Mouse (Mus musculus) forebrain, embryonic 11.5 days (tissue): ENCODE data around the gene Shf. TPM values are rescaled to one million over a fixed set of nuclear protein-coding genes. Genes with fewer than 3 reads are reported as not detected.

Experiments used
- ATAC-seq: fragments of 200-750 bp; cut with Nextera tagmentation; replicated peaks from 2 replicates; pipeline ENCODE4 v1.8.0; 2017; ENCODE audit warnings: moderate TSS enrichment; ENCODE audit not compliant: low FRiP score
- DNase-seq: peaks from one replicate; pipeline ENCODE4 v3.0.0-alpha.2; 2017; ENCODE audit warnings: low spot score
- H3K27ac ChIP-seq: fragments of 300-500 bp; sonication (generic); 2 replicates; pipeline ENCODE4 v1.5.1; 2014; ENCODE audit warnings: low read depth, low read length
- H3K27me3 ChIP-seq: fragments of 300-500 bp; sonication (generic); 2 replicates; pipeline ENCODE4 v1.6.1; 2014; ENCODE audit warnings: mild to moderate bottlenecking, low read length, mixed read lengths; ENCODE audit not compliant: control insufficient read depth, insufficient read depth
- H3K36me3 ChIP-seq: fragments of 300-500 bp; sonication (generic); 2 replicates; pipeline ENCODE4 v1.6.1; 2014; ENCODE audit warnings: mild to moderate bottlenecking, low read length, moderate library complexity, mixed read lengths; ENCODE audit not compliant: control insufficient read depth, insufficient read depth
- H3K4me1 ChIP-seq: fragments of 300-500 bp; sonication (generic); replicated peaks from 2 replicates; pipeline ENCODE4 v1.6.1; 2014; ENCODE audit warnings: low read length, mixed read lengths; ENCODE audit not compliant: control insufficient read depth, insufficient read depth
- H3K4me2 ChIP-seq: fragments of 300-500 bp; sonication (generic); 2 replicates; pipeline ENCODE4 v1.6.1; 2014; ENCODE audit warnings: low read depth, mild to moderate bottlenecking, low read length, moderate library complexity, mixed read lengths; ENCODE audit not compliant: severe bottlenecking
- H3K4me3 ChIP-seq: fragments of 300-500 bp; sonication (generic); 2 replicates; pipeline ENCODE4 v1.5.1; 2014; ENCODE audit warnings: low read depth, low read length
- H3K9ac ChIP-seq: fragments of 300-500 bp; sonication (generic); 2 replicates; pipeline ENCODE4 v1.6.1; 2014; ENCODE audit warnings: low read length
- H3K9me3 ChIP-seq: fragments of 300-500 bp; sonication (generic); 2 replicates; pipeline ENCODE4 v1.6.1; 2016; ENCODE audit warnings: low read length, mixed read lengths; ENCODE audit not compliant: control insufficient read depth
- WGBS: fragments of 180-500 bp; shearing (Covaris S2); extraction: QIAGEN DNeasy Blood & Tissue Kit; methylation state at CpG from one replicate; pipeline ENCODE4 v1.1.7; 2014; 5-methylcytosine and 5-hydroxymethylcytosine counted together
- polyA plus RNA-seq: library from polyadenylated mRNA; unstranded; fragments of >200 nt; fragmentation: Nextera tagmentation; extraction: Ambion mirVana; gene quantifications from 2 replicates; pipeline ENCODE4 v1.2.1, GENCODE M21; 2014

Gene Shf
- polyA plus RNA-seq, 1 experiment from 2014 or later: 5.2 TPM

DNA sequence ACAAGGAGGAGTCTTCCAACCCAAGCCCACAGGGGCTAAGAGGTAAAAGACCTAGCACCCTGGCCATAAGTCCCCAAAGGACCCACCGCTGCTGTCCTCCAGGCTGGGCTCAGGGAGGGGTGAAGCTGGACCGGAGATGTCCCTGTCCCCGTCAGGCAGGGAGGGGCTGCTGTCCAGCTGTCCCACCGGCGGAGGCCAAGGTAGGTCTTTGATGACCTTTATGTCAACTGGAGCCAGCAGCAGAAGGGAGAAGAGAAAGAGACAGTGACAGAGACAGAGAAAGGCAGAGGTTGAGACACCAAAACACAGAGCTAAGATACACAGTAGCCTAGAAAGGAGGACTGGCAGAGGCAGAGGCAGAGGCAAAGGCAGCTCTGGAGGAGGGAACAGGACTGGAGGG, 13.6 kb downstream of the Shf start:
- Histone ChIP-seq H3K36me3 (no peaks in the 10 kb centered on the region; the same call in 1 of the 2 replicates), H3K9ac (no peak overlapping the region), H3K4me2 (no peak overlapping the region), H3K27ac (no peak overlapping the region), H3K4me1 (peaks cover 22% of the 10 kb centered on the region), H3K4me3 (no peak overlapping the region), H3K27me3 (no peaks in the 10 kb centered on the region), H3K9me3 (no peaks in the 10 kb centered on the region)
- DNase-seq: no peak
- no peak for ATAC-seq
- 86% methylated on average over 5 of the region's 5 CpGs for WGBS

DNA sequence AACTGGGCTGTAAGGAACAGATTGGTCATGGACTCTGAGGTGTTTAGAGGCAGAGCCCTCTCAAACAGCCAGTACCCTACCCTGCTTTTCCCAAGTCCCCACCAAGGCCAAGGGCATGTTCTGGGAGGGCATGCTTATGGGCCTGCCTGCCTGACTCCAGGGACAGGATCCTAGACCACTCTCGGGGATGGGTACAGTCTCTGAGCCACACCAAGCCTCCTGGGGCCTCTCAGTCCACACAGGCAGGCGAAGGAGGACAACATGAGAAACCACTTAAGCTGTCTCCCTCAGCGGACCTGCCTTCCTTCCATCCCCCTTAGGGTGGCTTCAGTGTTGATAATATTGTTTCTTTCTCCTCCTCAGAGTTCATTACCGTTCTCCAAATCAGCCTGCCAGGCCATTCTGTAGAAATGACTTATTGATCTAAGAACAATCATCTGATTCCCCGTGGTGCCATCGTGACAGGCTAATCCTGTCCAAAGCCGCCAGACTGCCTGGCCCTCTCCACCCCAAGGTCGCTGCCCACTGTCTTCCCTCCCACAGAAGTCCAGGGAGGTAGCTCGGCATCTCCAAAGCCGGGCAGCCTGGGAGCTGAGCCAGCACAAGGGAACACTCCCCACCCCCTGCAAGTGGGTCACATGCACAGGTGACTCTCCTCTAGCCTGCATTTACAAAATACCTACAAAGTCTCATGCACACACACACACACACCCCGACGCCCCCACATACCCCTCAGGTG, 14.6 kb downstream of the Shf start:
- ATAC-seq: no peak
- Histone ChIP-seq H3K9me3 (no peaks in the 10 kb centered on the region), H3K4me3 (no peak overlapping the region), H3K4me1 (peaks cover 26% of the 10 kb centered on the region), H3K4me2 (no peak overlapping the region), H3K27me3 (no peaks in the 10 kb centered on the region), H3K9ac (no peak overlapping the region), H3K36me3 (no peaks in the 10 kb centered on the region; the same call in 1 of the 2 replicates), H3K27ac (no peak overlapping the region)
- WGBS: 67% methylated on average over 12 of the region's 12 CpGs
- DNase-seq: no peak

DNA sequence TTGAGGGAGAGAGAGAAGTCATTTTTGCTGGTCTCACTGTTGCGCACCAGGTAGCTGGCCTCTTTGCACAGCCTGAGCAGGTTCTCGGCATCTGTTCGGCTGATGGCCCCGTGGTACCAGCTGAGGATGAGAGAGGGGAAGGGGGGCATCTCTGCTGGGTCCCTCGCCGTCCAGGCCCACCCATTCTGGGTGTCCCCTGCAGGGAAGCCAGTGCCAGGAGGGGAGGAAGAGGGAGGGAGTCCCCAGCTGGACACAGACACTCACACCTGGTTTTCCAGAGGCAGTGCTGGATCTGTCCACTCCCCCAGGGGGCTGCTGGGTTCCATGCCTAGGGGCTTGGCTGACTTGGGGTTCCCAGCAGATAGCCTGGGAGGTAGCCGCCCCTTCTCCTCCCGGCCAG, 15.2 kb downstream of the Shf start:
- H3K27me3 ChIP-seq: no peaks in the 10 kb centered on the region
- no peaks in the 10 kb centered on the region for H3K36me3 ChIP-seq
- H3K27ac ChIP-seq: no peak overlapping the region
- H3K9ac ChIP-seq: no peak overlapping the region
- no peak overlapping the region for H3K4me2 ChIP-seq
- ATAC-seq (no peak), DNase-seq (no peak)
- H3K9me3 ChIP-seq: no peaks in the 10 kb centered on the region
- H3K4me3 ChIP-seq: no peak overlapping the region
- peaks cover 28% of the 10 kb centered on the region for H3K4me1 ChIP-seq
- 87% methylated on average over 8 of the region's 8 CpGs for WGBS

DNA sequence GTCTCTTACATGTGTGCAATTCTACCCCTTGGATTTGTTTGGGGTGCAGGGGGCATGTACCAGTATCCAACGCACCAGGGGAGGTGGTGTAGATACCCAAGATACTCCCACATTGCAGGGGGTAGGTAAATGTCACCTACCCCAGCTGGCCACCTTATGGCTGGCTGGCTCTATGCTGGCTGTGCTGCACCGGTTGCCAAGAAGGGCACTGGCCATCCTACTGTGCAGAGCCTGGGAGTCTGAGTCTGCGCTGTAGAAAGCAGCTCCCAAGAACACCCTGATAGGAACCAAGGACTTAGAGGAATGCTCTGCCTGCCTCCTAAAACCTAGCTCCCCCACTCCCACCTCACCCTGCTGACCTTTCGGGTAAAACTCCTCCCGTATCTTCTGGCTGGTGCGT, 16.0 kb downstream of the Shf start:
- Histone ChIP-seq H3K9me3 (no peaks in the 10 kb centered on the region), H3K9ac (no peak overlapping the region), H3K4me3 (no peak overlapping the region), H3K27me3 (no peaks in the 10 kb centered on the region), H3K4me1 (peaks cover 29% of the 10 kb centered on the region), H3K36me3 (no peaks in the 10 kb centered on the region), H3K27ac (0 out of 2 replicates have a peak overlapping the region, but pooled peaks have one; percentile 37), H3K4me2 (no peak overlapping the region)
- WGBS: 73% methylated on average over 6 of the region's 6 CpGs
- DNase-seq: no peak
- ATAC-seq: no peak

DNA sequence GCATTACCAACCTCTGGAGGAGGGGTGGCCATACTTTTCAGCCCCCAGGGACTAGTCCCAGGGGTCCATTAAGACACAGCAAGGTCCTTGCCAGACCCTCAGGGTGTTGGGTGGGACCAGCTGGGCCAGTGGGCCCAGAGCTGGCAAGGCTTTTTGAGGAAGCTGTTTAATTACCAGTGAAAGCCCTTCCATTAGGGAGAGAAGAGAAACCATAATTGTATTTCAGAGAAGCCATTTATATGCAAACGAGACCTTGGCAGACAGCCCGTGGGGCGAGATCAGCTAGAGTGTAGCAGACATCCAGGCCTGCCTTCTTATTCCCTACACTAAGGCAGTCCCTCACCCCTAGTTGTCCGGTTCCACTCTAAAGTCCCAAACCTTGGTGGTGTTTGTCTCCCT, 17.0 kb downstream of the Shf start:
- Histone ChIP-seq H3K9me3 (no peaks in the 10 kb centered on the region), H3K4me2 (no peak overlapping the region), H3K4me3 (no peak overlapping the region), H3K36me3 (no peaks in the 10 kb centered on the region), H3K4me1 (peaks cover 30% of the 10 kb centered on the region), H3K27me3 (no peaks in the 10 kb centered on the region), H3K27ac (peak overlapping the region; percentile 78), H3K9ac (peak overlapping the region; percentile 9; the same call in 1 of the 2 replicates)
- DNase-seq (no peak), ATAC-seq (peak; percentile 14; the same call in 1 of the 2 replicates)
- 26% methylated on average over 4 of the region's 4 CpGs for WGBS

DNA sequence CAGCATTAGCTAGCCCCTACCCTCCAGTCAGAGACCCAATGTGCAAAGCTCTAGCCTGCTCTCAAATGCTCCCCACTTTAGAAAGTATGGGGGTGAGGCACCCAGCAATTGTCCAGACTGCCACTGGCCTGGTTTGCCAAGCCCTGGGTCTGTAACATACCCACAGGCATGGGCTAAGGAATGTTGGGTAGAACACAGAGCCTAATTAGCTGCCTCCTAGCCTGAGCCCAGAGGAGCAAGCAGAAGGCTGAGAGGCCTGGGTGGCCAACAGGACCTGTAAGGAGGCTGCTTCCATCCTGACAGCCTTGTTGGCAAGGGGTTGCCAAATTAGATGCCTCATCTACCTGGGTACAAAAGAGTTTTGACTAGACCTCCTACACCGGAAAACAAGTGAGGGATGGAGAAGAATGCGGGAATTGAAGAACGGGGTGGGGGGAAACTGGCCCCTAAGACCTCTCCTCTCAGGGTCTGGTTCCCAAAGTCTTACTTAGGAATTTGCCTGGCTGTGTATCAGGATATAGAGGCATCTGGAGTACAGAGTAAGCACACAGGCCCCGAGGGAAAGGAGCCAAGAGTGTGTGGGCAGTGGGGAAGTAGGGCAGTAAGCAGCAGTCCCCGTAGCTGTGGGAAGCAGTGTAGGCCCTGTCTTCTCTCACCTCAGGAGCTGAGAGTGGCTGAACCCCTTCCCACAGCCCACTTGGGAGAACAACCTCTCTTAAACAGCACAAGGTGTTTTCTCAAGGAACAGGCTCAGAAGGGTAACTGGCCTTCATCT, 17.6 kb downstream of the Shf start:
- Histone ChIP-seq H3K27ac (peak overlapping the region; percentile 78), H3K9me3 (no peaks in the 10 kb centered on the region), H3K36me3 (no peaks in the 10 kb centered on the region), H3K4me2 (no peak overlapping the region), H3K4me3 (no peak overlapping the region), H3K9ac (0 out of 2 replicates have a peak overlapping the region, but pooled peaks have one; percentile 9), H3K4me1 (peaks cover 30% of the 10 kb centered on the region), H3K27me3 (no peaks in the 10 kb centered on the region)
- ATAC-seq (0 out of 2 replicates have a peak, but pooled peaks have one; percentile 1), DNase-seq (no peak)
- WGBS: 61% methylated on average over 5 of the region's 5 CpGs

DNA sequence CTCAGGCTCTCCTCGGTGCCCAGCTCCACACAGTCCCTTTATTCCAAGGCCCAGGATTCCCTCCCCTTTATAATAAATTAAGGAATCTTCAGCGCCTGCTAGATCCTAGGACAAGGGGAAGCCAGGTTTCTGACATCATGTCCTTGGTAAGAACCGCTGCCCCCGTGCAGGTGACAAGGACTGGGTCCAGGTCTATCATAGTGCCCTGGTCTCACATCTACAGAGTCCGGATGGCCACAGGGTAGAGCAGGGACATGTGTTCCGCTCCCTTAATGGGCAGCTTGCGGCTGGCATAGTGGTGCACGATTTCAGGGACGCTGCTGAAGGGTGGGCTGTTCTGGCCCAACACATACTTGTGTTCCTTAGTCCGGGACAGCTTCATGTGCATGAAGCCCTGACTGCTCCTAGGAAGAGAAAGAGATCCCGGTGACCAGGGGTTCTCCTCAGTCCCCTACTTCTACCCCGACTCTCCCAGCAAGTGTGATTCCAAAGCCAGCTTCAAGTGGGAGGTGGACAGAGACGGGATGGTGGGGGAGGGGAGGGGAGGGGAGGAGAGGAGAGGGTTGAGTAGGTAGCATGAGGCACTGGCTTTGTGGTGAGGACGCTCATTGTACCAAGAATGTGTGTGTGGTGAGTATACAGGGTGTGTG, 19.7 kb downstream of the Shf start:
- ATAC-seq (peak; percentile 49), DNase-seq (no peak)
- Histone ChIP-seq H3K27ac (peak overlapping the region; percentile 97), H3K9me3 (no peaks in the 10 kb centered on the region), H3K9ac (peak overlapping the region; percentile 96), H3K4me3 (peak overlapping the region; percentile 49), H3K4me1 (peaks cover 30% of the 10 kb centered on the region), H3K27me3 (no peaks in the 10 kb centered on the region), H3K36me3 (no peaks in the 10 kb centered on the region), H3K4me2 (peak overlapping the region; percentile 77)
- 9% methylated on average over 14 of the region's 14 CpGs for WGBS

DNA sequence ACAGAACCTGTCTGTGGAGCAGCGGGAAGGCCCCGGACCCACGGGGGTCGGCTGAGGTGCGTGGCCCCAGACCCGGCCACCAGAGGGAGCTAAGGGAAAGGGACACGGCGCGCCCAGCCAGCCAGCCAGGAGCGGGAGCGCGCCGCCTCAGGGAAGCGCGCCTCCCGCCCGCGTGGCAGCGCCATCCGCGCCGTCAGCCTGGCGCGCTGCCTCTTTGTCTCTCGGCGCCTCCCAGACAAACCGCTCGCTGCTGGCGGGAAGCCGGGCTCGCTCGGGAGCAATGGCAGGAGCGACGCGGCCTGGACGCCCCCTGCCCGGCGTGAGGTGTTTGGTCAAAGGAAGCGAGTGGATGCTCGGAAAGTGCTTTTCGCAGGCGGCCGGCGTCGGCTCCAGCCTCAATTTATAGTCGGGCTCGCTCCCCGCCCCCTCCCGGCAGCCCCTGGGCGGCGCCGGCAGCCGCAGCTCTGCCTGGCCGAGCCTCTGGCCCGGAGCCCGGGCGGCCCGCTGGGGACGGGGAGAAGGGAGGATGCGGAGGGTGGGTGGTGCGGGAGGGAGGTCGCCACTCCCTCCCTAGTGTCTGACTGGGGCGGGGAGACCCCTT, 20.3 kb downstream of the Shf start:
- H3K27ac ChIP-seq: peak overlapping the region; percentile 97
- peaks cover 29% of the 10 kb centered on the region for H3K4me1 ChIP-seq
- ATAC-seq: peak; percentile 83
- no peaks in the 10 kb centered on the region for H3K9me3 ChIP-seq
- H3K9ac ChIP-seq: peak overlapping the region; percentile 96
- no peaks in the 10 kb centered on the region for H3K27me3 ChIP-seq
- under 1% methylated on average over 46 of the region's 63 CpGs for WGBS
- H3K36me3 ChIP-seq: no peaks in the 10 kb centered on the region
- H3K4me2 ChIP-seq: peak overlapping the region; percentile 77
- DNase-seq: peak; percentile 94
- peak overlapping the region; percentile 49 for H3K4me3 ChIP-seq
